Mouse (Mus musculus) mammary gland, adult 2 months (tissue): ENCODE results near the gene Ppt2. TPM values are rescaled to one million over a fixed set of nuclear protein-coding genes. Genes with fewer than 3 reads are reported as not detected.

Experiments
- polyA plus RNA-seq: library from polyadenylated mRNA; depleted of rRNA; stranded (reverse); fragments of >200 nt; gene quantifications from 2 replicates; pipeline ENCODE4 v1.2.3, GENCODE M21; 2012; ENCODE audit warnings: low replicate concordance; rRNA removed

The Ppt2 gene
- polyA plus RNA-seq, result 45.7 and 50.6 TPM in 2 replicates

GRCm38 (mm10) chr17:34627943-34628643, at the start of gene Ppt2:
TSS of gene Ppt2 (minus strand) at chr17:34628510.

GRCm38 (mm10) chr17:34670235-34670634, 41.9 kb upstream of the Ppt2 start, which contains the start of gene Tnxb:
TSS of gene Tnxb (plus strand) at chr17:34670535.

GRCm38 (mm10) chr17:34646906-34647787, 18.8 kb upstream of the Ppt2 start, which contains the start of gene Atf6b:
TSS of gene Atf6b (plus strand) at chr17:34647146.

GRCm38 (mm10) chr17:34644608-34645007, 16.3 kb upstream of the Ppt2 start, which contains the start of gene Fkbpl:
TSS of gene Fkbpl (plus strand) at chr17:34644764.

GRCm38 (mm10) chr17:34629221-34629751, 976 bp upstream of the Ppt2 start, which contains the start of gene Prrt1:
TSS of gene Prrt1 (plus strand) at chr17:34629533.

GRCm38 (mm10) chr17:34615871-34616270, 12.4 kb downstream of the Ppt2 start, which contains the start of gene Egfl8:
TSS of gene Egfl8 (minus strand) at chr17:34615971.

GRCm38 (mm10) chr17:34604061-34604508, 24.2 kb downstream of the Ppt2 start, which contains the start of gene Agpat1:
TSS of gene Agpat1 (plus strand) at chr17:34604262.

GRCm38 (mm10) chr17:34603375-34604060, 24.8 kb downstream of the Ppt2 start, which contains the start of gene Rnf5:
TSS of gene Rnf5 (minus strand) at chr17:34603690.

GRCm38 (mm10) chr17:34597566-34598095, 30.7 kb downstream of the Ppt2 start, which contains the start of gene Ager:
TSS of gene Ager (plus strand) at chr17:34597862.

GRCm38 (mm10) chr17:34591029-34591993, 37.0 kb downstream of the Ppt2 start, which contains the start of gene Pbx2:
TSS of gene Pbx2 (plus strand) at chr17:34591266.

GRCm38 (mm10) chr17:34589681-34590101, 38.6 kb downstream of the Ppt2 start, which contains the start of gene Gpsm3:
TSS of gene Gpsm3 (plus strand) at chr17:34589806.

Other genes starting within 250 kb of the Ppt2 start
- gene BC051142, start 229.7 kb downstream of the Ppt2 start, polyA plus RNA-seq, result 0.99 and 1.6 TPM in 2 replicates
- gene Btnl4, start 151.2 kb downstream of the Ppt2 start, polyA plus RNA-seq, result not detected in 2 replicates
- gene Btnl6, start 111.2 kb downstream of the Ppt2 start, polyA plus RNA-seq, result not detected in 2 replicates
- 24.6 and 49.4 TPM in 2 replicates for gene Notch4, start 64.2 kb downstream of the Ppt2 start, polyA plus RNA-seq
- gene Gpsm3, start 38.7 kb downstream of the Ppt2 start, polyA plus RNA-seq, result 36.4 and 82.7 TPM in 2 replicates
- gene Pbx2, start 37.2 kb downstream of the Ppt2 start, polyA plus RNA-seq, result 51.4 and 73.4 TPM in 2 replicates
- 3.5 and 7.0 TPM in 2 replicates for gene Ager, start 30.6 kb downstream of the Ppt2 start, polyA plus RNA-seq
- gene Rnf5, start 24.8 kb downstream of the Ppt2 start, polyA plus RNA-seq, result 70.5 and 113 TPM in 2 replicates
- gene Agpat1, start 24.2 kb downstream of the Ppt2 start, polyA plus RNA-seq, result 298 and 323 TPM in 2 replicates
- gene Egfl8, start 12.5 kb downstream of the Ppt2 start, polyA plus RNA-seq, result 5.0 and 5.6 TPM in 2 replicates
- 16.4 and 33.2 TPM in 2 replicates for gene Prrt1, start 1.0 kb upstream of the Ppt2 start, polyA plus RNA-seq
- gene Fkbpl, start 16.3 kb upstream of the Ppt2 start, polyA plus RNA-seq, result 4.5 and 7.3 TPM in 2 replicates
- 70.2 and 126 TPM in 2 replicates for gene Atf6b, start 18.6 kb upstream of the Ppt2 start, polyA plus RNA-seq
- 74.4 and 107 TPM in 2 replicates for gene Tnxb, start 42.0 kb upstream of the Ppt2 start, polyA plus RNA-seq
- gene C4b, start 115.4 kb upstream of the Ppt2 start, polyA plus RNA-seq, result 184 and 192 TPM in 2 replicates
- gene Cyp21a1, start 176.1 kb upstream of the Ppt2 start, polyA plus RNA-seq, result 0.11 and 0.60 TPM in 2 replicates
- 48.6 and 50.3 TPM in 2 replicates for gene Stk19, start 208.4 kb upstream of the Ppt2 start, polyA plus RNA-seq
- gene Dxo, start 208.5 kb upstream of the Ppt2 start, polyA plus RNA-seq, result 72.8 and 80.9 TPM in 2 replicates
- 77.4 and 105 TPM in 2 replicates for gene Skiv2l, start 221.7 kb upstream of the Ppt2 start, polyA plus RNA-seq
- gene Nelfe, start 221.9 kb upstream of the Ppt2 start, polyA plus RNA-seq, result 18.7 and 20.6 TPM in 2 replicates
- gene Cfb, start 234.0 kb upstream of the Ppt2 start, polyA plus RNA-seq, result 70.0 and 71.7 TPM in 2 replicates